Mouse (Mus musculus) splenic B cell, adult 2 months (primary cell): ENCODE data around the gene Ifnar1.

Experiments
- DNase-seq: peaks from one replicate; pipeline ENCODE4 v3.0.0-alpha.2; 2011; ENCODE audit warnings: low read depth, low spot score
- H3K27me3 ChIP-seq: 2 replicates; pipeline ENCODE4 v1.6.1; 2012; ENCODE audit warnings: mild to moderate bottlenecking, low read length, moderate library complexity, mixed read lengths; ENCODE audit not compliant: control insufficient read depth, poor library complexity, insufficient read depth, severe bottlenecking
- H3K36me3 ChIP-seq: 2 replicates; pipeline ENCODE4 v1.6.1; 2012; ENCODE audit warnings: mild to moderate bottlenecking, low read length, moderate library complexity, mixed read lengths; ENCODE audit not compliant: control insufficient read depth, poor library complexity, insufficient read depth, severe bottlenecking

The Ifnar1 gene

GRCm38 (mm10) chr16:91548996-91549395, 64.0 kb downstream of the Ifnar1 start:
- Histone ChIP-seq H3K27me3 (no peaks in the 10 kb centered on the region), H3K36me3 (peaks cover 2% of the 10 kb centered on the region; the same call in 1 of the 2 replicates)
- DNase-seq: no peak

DNA sequence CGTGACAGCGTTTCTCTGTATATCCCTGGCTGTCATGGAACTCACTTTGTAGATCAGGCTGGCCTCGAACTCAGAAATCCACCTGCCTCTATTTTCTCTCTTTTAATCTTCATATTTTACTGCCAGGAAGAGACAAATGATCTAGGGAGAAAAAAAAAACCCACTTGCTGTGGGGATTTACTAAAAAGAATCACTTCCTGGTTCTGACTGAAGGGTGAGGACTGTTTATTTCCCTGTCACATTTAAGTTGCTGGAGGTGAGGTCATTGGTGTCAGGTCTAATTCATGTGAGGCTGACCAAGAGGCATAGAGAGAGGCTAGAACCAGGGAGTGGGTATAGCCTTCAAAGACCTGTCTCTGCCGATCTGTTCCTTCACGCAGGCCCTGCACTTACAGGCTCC, 64.6 kb downstream of the Ifnar1 start:
- peak; percentile 69 for DNase-seq
- peaks cover 2% of the 10 kb centered on the region; the same call in 1 of the 2 replicates for H3K36me3 ChIP-seq
- no peaks in the 10 kb centered on the region for H3K27me3 ChIP-seq

- DNase-seq: no peak
Measured at GRCm38 (mm10) chr16:91551081-91551524, 66.1 kb downstream of the Ifnar1 start.

DNA sequence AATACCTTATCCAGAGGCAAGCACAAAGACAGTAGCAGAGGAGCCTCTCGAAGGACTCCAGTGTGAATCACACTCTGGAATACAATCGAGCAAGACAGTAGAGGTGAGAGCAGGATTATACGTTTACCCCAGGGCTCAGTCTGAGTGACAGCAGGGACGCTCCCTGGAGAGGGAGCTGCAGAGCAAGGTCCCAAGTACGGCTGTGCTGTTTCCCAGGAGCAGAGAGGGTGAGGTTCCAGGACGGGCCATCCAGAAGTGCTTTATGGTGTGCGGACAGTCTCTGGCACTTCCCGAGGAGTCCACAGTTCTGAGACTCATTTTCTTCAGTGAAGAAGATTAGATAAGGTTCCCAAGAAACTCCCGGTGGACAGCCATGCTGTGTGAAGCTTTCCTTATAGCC, 67.0 kb downstream of the Ifnar1 start:
- Histone ChIP-seq H3K27me3 (no peaks in the 10 kb centered on the region), H3K36me3 (peaks cover 14% of the 10 kb centered on the region; the same call in 1 of the 2 replicates)
- no peak for DNase-seq

More at GRCm38 (mm10) chr16:91551081-91551524, 66.1 kb downstream of the Ifnar1 start:
- Histone ChIP-seq H3K27me3 (no peaks in the 10 kb centered on the region), H3K36me3 (peaks cover 10% of the 10 kb centered on the region; the same call in 1 of the 2 replicates)

DNA sequence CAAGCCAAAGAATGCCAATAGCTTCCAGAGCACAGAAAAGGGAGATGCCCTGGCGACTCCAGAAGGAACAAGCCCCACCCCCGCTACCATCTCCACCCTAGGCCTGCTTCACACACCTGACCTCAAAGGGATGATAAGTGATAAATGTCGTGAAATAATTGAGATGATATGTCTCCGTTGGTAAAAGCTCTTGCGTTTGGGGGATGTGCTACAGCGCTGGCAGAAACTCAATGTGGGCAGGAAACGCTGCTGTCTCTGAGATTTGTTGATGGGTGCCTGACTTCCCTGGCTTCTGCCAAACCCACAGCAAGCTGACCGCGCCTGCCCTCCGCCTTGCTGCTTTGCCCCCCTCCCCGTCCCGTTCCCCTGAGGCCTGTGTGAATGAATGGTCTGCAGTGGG, 68.6 kb downstream of the Ifnar1 start:
- peak; percentile 37 for DNase-seq
- H3K27me3 ChIP-seq: no peaks in the 10 kb centered on the region
- H3K36me3 ChIP-seq: peaks cover 24% of the 10 kb centered on the region

DNA sequence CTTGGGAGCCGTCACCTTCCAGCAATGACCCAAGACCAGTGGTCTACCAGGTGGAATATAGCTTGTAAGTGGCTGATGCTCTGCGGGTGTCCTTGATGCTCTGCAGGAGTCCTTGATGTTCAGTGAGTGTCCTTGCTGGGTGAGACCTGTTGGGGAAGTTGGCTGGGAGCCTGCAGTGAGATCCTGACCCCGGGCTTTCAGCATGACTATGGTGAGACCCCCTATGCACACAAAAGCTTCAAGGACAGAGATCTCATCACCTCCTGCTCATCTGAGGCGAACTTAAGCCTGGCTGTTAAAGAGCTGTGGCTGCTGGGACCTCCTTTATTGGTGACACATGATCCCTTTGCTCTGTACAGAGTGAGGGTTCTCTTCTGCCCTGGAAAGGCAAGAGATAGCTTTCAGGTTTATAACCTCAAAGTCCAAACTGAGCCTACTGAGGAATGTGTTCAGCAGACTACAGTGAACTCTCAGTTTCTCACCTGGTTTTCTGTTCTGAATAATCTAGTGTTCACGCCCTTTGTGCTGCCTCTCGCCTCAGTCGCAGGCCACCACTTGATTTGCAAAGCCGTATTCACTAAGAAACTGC, 70.1 kb downstream of the Ifnar1 start:
- H3K36me3 ChIP-seq: peaks cover 27% of the 10 kb centered on the region
- DNase-seq: no peak
- no peaks in the 10 kb centered on the region for H3K27me3 ChIP-seq

GRCm38 (mm10) chr16:91556659-91557058, 71.6 kb downstream of the Ifnar1 start:
- no peak for DNase-seq
- H3K27me3 ChIP-seq: no peaks in the 10 kb centered on the region
- H3K36me3 ChIP-seq: peaks cover 35% of the 10 kb centered on the region
